Mouse (Mus musculus): Measurements from ENCODE around the gene Eepd1.

GRCm38 (mm10) chr9:25442041-25442440 lies 39.3 kb upstream of the Eepd1 start:
- no peak for TF ChIP-seq CTCF (IDR thresholded peaks at IDR 0.05; ENCODE audit: low read depth)
- no peak for TF ChIP-seq EP300 (optimal IDR thresholded peaks at IDR 0.05)

Data from stomach, postnatal 0 days (tissue).